Mouse (Mus musculus) erythroblast, embryonic 14.5 days (primary cell): ENCODE results near the gene Dpysl5.

ENCODE experiments used
- GATA1 ChIP-seq: IDR thresholded peaks from 2 replicates; pipeline ENCODE4 v1.6.1; 2012; ENCODE audit warnings: low read length, inconsistent platforms, mixed read lengths
- TAL1 ChIP-seq: IDR thresholded peaks from 3 replicates; pipeline ENCODE4 v1.6.1; 2012; ENCODE audit warnings: low read length, inconsistent platforms, mixed read lengths

DNA sequence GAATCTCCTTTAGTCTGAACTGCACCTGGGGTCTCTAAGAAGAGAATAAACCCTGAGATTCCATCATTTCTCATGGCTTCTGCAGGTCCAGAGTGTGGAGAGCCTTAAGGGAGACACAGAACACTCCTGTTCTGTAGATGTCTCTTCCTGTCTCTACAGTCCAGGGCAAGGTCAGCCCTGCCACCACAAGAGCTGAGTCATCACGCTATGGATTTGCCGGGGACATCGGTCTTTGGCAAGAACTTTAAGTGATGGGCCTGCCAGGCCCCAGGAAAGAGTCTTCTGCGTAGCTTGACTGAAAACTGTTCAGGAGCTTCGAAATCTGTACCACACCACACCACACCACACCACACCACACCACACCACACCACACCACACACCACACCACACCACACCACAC is 76.0 kb downstream of the Dpysl5 start:
- no peak for TF ChIP-seq TAL1
- no peak for TF ChIP-seq GATA1
